Mouse (Mus musculus) bone marrow macrophage, adult 2 months (primary cell): Measurements from ENCODE around the gene St8sia1. TPM values are rescaled to one million over a fixed set of nuclear protein-coding genes. Genes with fewer than 3 reads are reported as not detected.

Experiments used
- H3K27ac ChIP-seq: 2 replicates; pipeline ENCODE4 v1.5.1; 2012; ENCODE audit warnings: low read depth, low read length; ENCODE audit not compliant: insufficient read depth
- H3K4me1 ChIP-seq: 2 replicates; pipeline ENCODE4 v1.6.1; 2012; ENCODE audit warnings: low read length; ENCODE audit not compliant: control insufficient read depth, insufficient read depth
- H3K4me3 ChIP-seq: 2 replicates; pipeline ENCODE4 v1.5.1; 2012; ENCODE audit warnings: mild to moderate bottlenecking, low read length, moderate library complexity; ENCODE audit not compliant: insufficient read depth
- CTCF ChIP-seq: IDR thresholded peaks from 2 replicates; pipeline ENCODE4 v1.5.1; 2012; ENCODE audit warnings: low read depth, mild to moderate bottlenecking, low read length, moderate library complexity
- POLR2A ChIP-seq: IDR thresholded peaks from 2 replicates; pipeline ENCODE4 v1.6.1; 2012; ENCODE audit warnings: mild to moderate bottlenecking, low read depth, low read length, borderline replicate concordance
- polyA plus RNA-seq: library from polyadenylated mRNA; stranded (reverse); fragments of >200 nt; gene quantifications from 2 replicates; pipeline ENCODE4 v1.2.4, GENCODE M21; 2012; ENCODE audit not compliant: missing spikeins, insufficient read depth, insufficient read length

St8sia1 gene
- polyA plus RNA-seq, 1 experiment, result not detected

- H3K4me1 ChIP-seq, result no peaks in the 10 kb centered on the region
- H3K27ac ChIP-seq, result no peak overlapping the region
- H3K4me3 ChIP-seq, result no peak overlapping the region
- TF ChIP-seq CTCF, result no peak
- no peak for TF ChIP-seq POLR2A
Observed at GRCm38 (mm10) chr6:142979665-142980660, 15.7 kb upstream of the St8sia1 start.

- Histone ChIP-seq H3K4me1 (no peaks in the 10 kb centered on the region), H3K27ac (no peak overlapping the region), H3K4me3 (no peak overlapping the region)
- TF ChIP-seq CTCF, result no peak
- no peak for TF ChIP-seq POLR2A
Observed at GRCm38 (mm10) chr6:142977221-142977620, 13.0 kb upstream of the St8sia1 start.

- no peak overlapping the region for H3K27ac ChIP-seq
- TF ChIP-seq POLR2A (no peak), CTCF (no peak)
- no peak overlapping the region for H3K4me3 ChIP-seq
- H3K4me1 ChIP-seq, result no peaks in the 10 kb centered on the region
Observed at GRCm38 (mm10) chr6:142973289-142973688, 9.0 kb upstream of the St8sia1 start.

GRCm38 (mm10) chr6:142972205-142972604, 8.0 kb upstream of the St8sia1 start:
- Histone ChIP-seq H3K4me3 (no peak overlapping the region), H3K27ac (no peak overlapping the region), H3K4me1 (peaks cover 5% of the 10 kb centered on the region; the same call in 1 of the 2 replicates)
- TF ChIP-seq CTCF, result no peak
- TF ChIP-seq POLR2A, result no peak

- no peak overlapping the region for H3K4me3 ChIP-seq
- no peak overlapping the region for H3K27ac ChIP-seq
- peaks cover 5% of the 10 kb centered on the region; the same call in 1 of the 2 replicates for H3K4me1 ChIP-seq
- TF ChIP-seq CTCF, result no peak
- TF ChIP-seq POLR2A, result no peak
Observed at GRCm38 (mm10) chr6:142967407-142967806, 3.2 kb upstream of the St8sia1 start.

GRCm38 (mm10) chr6:142964531-142965385, 506 bp upstream of the St8sia1 start:
- H3K4me3 ChIP-seq, result peak overlapping the region; percentile 51
- H3K27ac ChIP-seq, result no peak overlapping the region
- H3K4me1 ChIP-seq, result peaks cover 5% of the 10 kb centered on the region; the same call in 1 of the 2 replicates
- TF ChIP-seq POLR2A (no peak), CTCF (0 out of 2 replicates have a peak, but pooled peaks have one; percentile 37)

- H3K4me1 ChIP-seq, result peaks cover 5% of the 10 kb centered on the region; the same call in 1 of the 2 replicates
- TF ChIP-seq CTCF (no peak), POLR2A (no peak)
- H3K27ac ChIP-seq, result no peak overlapping the region
- no peak overlapping the region for H3K4me3 ChIP-seq
Observed at GRCm38 (mm10) chr6:142963480-142964075, 674 bp downstream of the St8sia1 start.

- TF ChIP-seq POLR2A (no peak), CTCF (no peak)
- Histone ChIP-seq H3K4me1 (peaks cover 8% of the 10 kb centered on the region), H3K27ac (no peak overlapping the region), H3K4me3 (no peak overlapping the region)
Observed at GRCm38 (mm10) chr6:142962881-142963280, 1.4 kb downstream of the St8sia1 start.

- Histone ChIP-seq H3K4me3 (no peak overlapping the region), H3K27ac (no peak overlapping the region), H3K4me1 (peaks cover 9% of the 10 kb centered on the region)
- TF ChIP-seq POLR2A (no peak), CTCF (no peak)
Observed at GRCm38 (mm10) chr6:142962476-142962875, 1.8 kb downstream of the St8sia1 start.
